Mouse (Mus musculus) CD8-positive naive resting alpha-beta T cell, adult 2 months (primary cell): Measurements from ENCODE around the gene Irs1.
A peak's percentile ranks its signal among the peaks of the same experiment; 100 is the strongest.

ENCODE experiments used
- DNase-seq, 2 experiments: peaks; one replicate each; pipeline ENCODE4 v3.0.0; 2022; ENCODE audit warnings: low read depth in 2 of 2, low spot score in 2 of 2

Gene Irs1

GRCm38 (mm10) chr1:82289116-82289989 lies 1.9 kb downstream of the Irs1 start:
- DNase-seq = no peak

GRCm38 (mm10) chr1:82288421-82288990 lies 2.7 kb downstream of the Irs1 start:
- DNase-seq = no peak

GRCm38 (mm10) chr1:82287776-82288325 lies 3.4 kb downstream of the Irs1 start:
- DNase-seq = no peak

GRCm38 (mm10) chr1:82287052-82287775 lies 4.0 kb downstream of the Irs1 start:
- DNase-seq = no peak

- DNase-seq = no peak
Observed at GRCm38 (mm10) chr1:82286190-82287051, 4.8 kb downstream of the Irs1 start.

GRCm38 (mm10) chr1:82285461-82286189 lies 5.6 kb downstream of the Irs1 start:
- no peak for DNase-seq

- DNase-seq = no peak
Observed at GRCm38 (mm10) chr1:82284403-82284802, 6.8 kb downstream of the Irs1 start.

GRCm38 (mm10) chr1:82283901-82284301 lies 7.3 kb downstream of the Irs1 start:
- DNase-seq = no peak

GRCm38 (mm10) chr1:82282992-82283611 lies 8.1 kb downstream of the Irs1 start:
- peak; percentile 46 to 64 for DNase-seq

- DNase-seq = no peak
Observed at GRCm38 (mm10) chr1:82281823-82282222, 9.4 kb downstream of the Irs1 start.

- no peak for DNase-seq
Observed at GRCm38 (mm10) chr1:82279768-82280167, 11.4 kb downstream of the Irs1 start.

GRCm38 (mm10) chr1:82274361-82274760 lies 16.9 kb downstream of the Irs1 start:
- DNase-seq = no peak

- DNase-seq = no peak
Observed at GRCm38 (mm10) chr1:82273529-82273928, 17.7 kb downstream of the Irs1 start.

- no peak for DNase-seq
Observed at GRCm38 (mm10) chr1:82272231-82272630, 19.0 kb downstream of the Irs1 start.

- no peak for DNase-seq
Observed at GRCm38 (mm10) chr1:82267547-82267946, 23.7 kb downstream of the Irs1 start.

GRCm38 (mm10) chr1:82262331-82262730 lies 28.9 kb downstream of the Irs1 start:
- DNase-seq = no peak

GRCm38 (mm10) chr1:82261638-82262037 lies 29.6 kb downstream of the Irs1 start:
- DNase-seq = no peak

GRCm38 (mm10) chr1:82261053-82261618 lies 30.1 kb downstream of the Irs1 start:
- DNase-seq = no peak

- no peak for DNase-seq
Observed at GRCm38 (mm10) chr1:82260055-82260454, 31.2 kb downstream of the Irs1 start.
